Mouse (Mus musculus): ENCODE measurements around the gene Ric8b.
A peak's percentile ranks its signal among the peaks of the same experiment; 100 is the strongest.

The Ric8b gene

GRCm38 (mm10) chr10:85003190-85004026, 86.0 kb downstream of the Ric8b start:
- no peak for DNase-seq (ENCODE audit: extremely low read depth, low read depth, low spot score)

- no peak for DNase-seq (ENCODE audit: extremely low read depth, low read depth, low spot score)
These were observed 89.3 kb downstream of the Ric8b start for GRCm38 (mm10) chr10:85006573-85007310.

- no peak for DNase-seq (ENCODE audit: extremely low read depth, low read depth, low spot score)
These were observed 90.7 kb downstream of the Ric8b start for GRCm38 (mm10) chr10:85007861-85008840.

GRCm38 (mm10) chr10:85011066-85011465, 93.7 kb downstream of the Ric8b start:
- no peak for DNase-seq (ENCODE audit: extremely low read depth, low read depth, low spot score)

GRCm38 (mm10) chr10:85013464-85013863, 96.0 kb downstream of the Ric8b start:
- no peak for DNase-seq (ENCODE audit: extremely low read depth, low read depth, low spot score)

GRCm38 (mm10) chr10:85013924-85014428, 96.6 kb downstream of the Ric8b start:
- DNase-seq (ENCODE audit: extremely low read depth, low read depth, low spot score) = no peak

GRCm38 (mm10) chr10:85014456-85014976, 97.1 kb downstream of the Ric8b start:
- no peak for DNase-seq (ENCODE audit: extremely low read depth, low read depth, low spot score)

GRCm38 (mm10) chr10:85022647-85023312, 105.4 kb downstream of the Ric8b start:
- no peak for DNase-seq (ENCODE audit: extremely low read depth, low read depth, low spot score)

GRCm38 (mm10) chr10:85023313-85023666, 105.9 kb downstream of the Ric8b start:
- no peak for DNase-seq (ENCODE audit: extremely low read depth, low read depth, low spot score)

- no peak for DNase-seq (ENCODE audit: extremely low read depth, low read depth, low spot score)
These were observed 108.5 kb downstream of the Ric8b start for GRCm38 (mm10) chr10:85025799-85026424.

- DNase-seq (ENCODE audit: extremely low read depth, low read depth, low spot score) = no peak
These were observed 110.3 kb downstream of the Ric8b start for GRCm38 (mm10) chr10:85027619-85028175.

- DNase-seq (ENCODE audit: extremely low read depth, low read depth, low spot score) = no peak
These were observed 117.8 kb downstream of the Ric8b start for GRCm38 (mm10) chr10:85035131-85035725.

- DNase-seq (ENCODE audit: extremely low read depth, low read depth, low spot score) = no peak
These were observed 120.7 kb downstream of the Ric8b start for GRCm38 (mm10) chr10:85038147-85038546.

GRCm38 (mm10) chr10:85038852-85039251, 121.4 kb downstream of the Ric8b start:
- no peak for DNase-seq (ENCODE audit: extremely low read depth, low read depth, low spot score)

- DNase-seq (ENCODE audit: extremely low read depth, low read depth, low spot score) = peak; percentile 33
These were observed 126.8 kb downstream of the Ric8b start for GRCm38 (mm10) chr10:85044191-85044711.

- no peak for DNase-seq (ENCODE audit: extremely low read depth, low read depth, low spot score)
These were observed 127.6 kb downstream of the Ric8b start for GRCm38 (mm10) chr10:85044732-85045720.

GRCm38 (mm10) chr10:85046585-85046984, 129.2 kb downstream of the Ric8b start:
- DNase-seq (ENCODE audit: extremely low read depth, low read depth, low spot score) = no peak

Measured in fat pad, adult 2 months (tissue).